In genomic region chr2:93287348-93287747, GRCm38 (mm10) we compare ENCODE assay signal across 10 mouse cellular contexts. TPM values are rescaled to one million over a fixed set of nuclear protein-coding genes. Genes with fewer than 3 reads are reported as not detected.
DNase-seq lines count a peak whose midpoint lies in the region; ATAC-seq lines count a peak whose summit lies in the region.
"Had no signal": no experiment of that assay in that cellular context is flagged by ENCODE, and none has a peak within 500 bp of the region (broad histone marks: within the 10 kb centered on the region; RNA-seq: fewer than 3 reads in every experiment).

No protein-coding gene starts in this region.

- H3K27me3 ChIP-seq in forebrain, embryonic 13.5 days, result no peaks in the 10 kb centered on the region
- H3K27me3 ChIP-seq: Patski had no signal

- peak overlapping the region; percentile 34; the same call in 1 of the 2 replicates for H3K9ac ChIP-seq in forebrain, embryonic 13.5 days

- H3K9me3 ChIP-seq in forebrain, embryonic 13.5 days (replicated peaks), result no peaks in the 10 kb centered on the region; the same call in 1 of the 2 replicates

- H3K36me3 ChIP-seq in forebrain, embryonic 13.5 days (ENCODE audit: poor library complexity, severe bottlenecking), result no peaks in the 10 kb centered on the region

- peak overlapping the region; percentile 80 for H3K27ac ChIP-seq in forebrain, embryonic 13.5 days

- peak overlapping the region; percentile 25 for H3K4me2 ChIP-seq in forebrain, embryonic 13.5 days

- peak; percentile 52 for ATAC-seq in forebrain, embryonic 13.5 days
- 0 out of 2 replicates have a peak, but pooled peaks have one; percentile 11 for ATAC-seq in megakaryocyte progenitor cell, adult 5-6 weeks (replicated peaks; ENCODE audit: poor library complexity)
- ATAC-seq: Patski had no signal

- H3K4me3 ChIP-seq in forebrain, embryonic 13.5 days, result no peak overlapping the region

- peaks cover 98% of the 10 kb centered on the region for H3K4me1 ChIP-seq in forebrain, embryonic 13.5 days

- WGBS in forebrain, embryonic 13.5 days, result 9% methylated on average over 4 of the region's 4 CpGs

- DNase-seq in right cerebral cortex, postnatal 4 days, result peak; percentile 32
- DNase-seq in right cerebral cortex, postnatal 14 days, result no peak
- DNase-seq in adrenal gland, adult (ENCODE audit: inconsistent age in 2 of 2, low spot score in 1 of 2), result no peak
- DNase-seq in c-Kit-positive CD71-positive TER-119-positive erythroid progenitor cells, embryonic 14.5 days (ENCODE audit: low spot score), result no peak
- no peak for DNase-seq in right cerebral cortex, postnatal 36 days (ENCODE audit: low spot score in 2 of 2)
- DNase-seq: gastrocnemius, postnatal 10 days; spleen, adult 18-20 months had no signal

RNA-seq across cellular contexts. Expression of gene Tspan18, which starts 47.0 kb away (rescaled TPM):
- polyA plus RNA-seq in forebrain, embryonic 13.5 days (2015; fragmentation: Nextera tagmentation; extraction: Ambion mirVana), result 22.2 and 26.5 TPM in 2 replicates
- total RNA-seq in megakaryocyte progenitor cell, adult 5-6 weeks (2015), result 0.39 TPM in 1 of 2 replicates, not detected in the other
- not detected in 2 replicates for total RNA-seq in megakaryocyte progenitor cell, adult 5-6 weeks (2017)
